Mouse (Mus musculus): Measurements from ENCODE around the gene Pnrc2. TPM values are rescaled to one million over a fixed set of nuclear protein-coding genes. Genes with fewer than 3 reads are reported as not detected.

Gene Pnrc2
- total and polyA plus RNA-seq, 3 experiments = 48.0 to 76.3 (median 49.8) TPM

- Histone ChIP-seq H3K79me2 (ENCODE audit: control insufficient read depth, insufficient read depth, low read length, poor library complexity) (peaks cover 5% of the 10 kb centered on the region), H3K4me3 (ENCODE audit: control insufficient read depth in 1 of 2, insufficient read depth in 1 of 2, low read depth in 2 of 2, low read length in 2 of 2) (no peak overlapping the region), H3K27ac (ENCODE audit: control insufficient read depth, low read depth, low read length) (no peak overlapping the region), H3K4me1 (ENCODE audit: control insufficient read depth in 1 of 2, insufficient read depth in 2 of 2, low read length in 2 of 2) (peaks cover 18 to 35% of the 10 kb centered on the region in 2 experiments), H3K36me3 (ENCODE audit: control insufficient read depth in 1 of 2, insufficient read depth in 2 of 2, low read length in 2 of 2) (peaks cover 0 to 22% of the 10 kb centered on the region in 2 experiments; a peak in 2 of 4 replicates), H3K9ac (ENCODE audit: control insufficient read depth, low read depth, low read length, poor library complexity, severe bottlenecking) (no peak overlapping the region), H3K9me3 (replicated peaks; ENCODE audit: insufficient read depth, low read length) (no peaks in the 10 kb centered on the region), H3K27me3 (ENCODE audit: control insufficient read depth in 1 of 2, insufficient read depth in 2 of 2, low read length in 2 of 2) (no peaks in the 10 kb centered on the region)
- no peak for DNase-seq (ENCODE audit: low read depth, low spot score)
- no peak for TF ChIP-seq POLR2A (IDR thresholded peaks at IDR 0.05; ENCODE audit: control insufficient read depth in 1 of 2, insufficient read depth in 1 of 2, low read depth in 1 of 2, low read length in 2 of 2, poor library complexity in 1 of 2)
- no peak for TF ChIP-seq TAL1 (IDR thresholded peaks at IDR 0.05; ENCODE audit: low read length)
- TF ChIP-seq USF2 (IDR thresholded peaks at IDR 0.05; ENCODE audit: borderline replicate concordance in 1 of 2, insufficient read depth in 1 of 2, low read depth in 1 of 2, low read length in 2 of 2) = no peak
- TF ChIP-seq MYB (IDR thresholded peaks at IDR 0.05; ENCODE audit: low read depth, low read length) = no peak
- no peak for TF ChIP-seq MAZ (IDR thresholded peaks at IDR 0.05; ENCODE audit: low read depth, low read length)
- no peak for TF ChIP-seq USF1 (IDR thresholded peaks at IDR 0.05; ENCODE audit: low read depth, low read length)
- TF ChIP-seq ZMIZ1 (IDR thresholded peaks at IDR 0.05; ENCODE audit: low read depth, low read length) = no peak
- no peak for TF ChIP-seq SIN3A (IDR thresholded peaks at IDR 0.05; ENCODE audit: low read length)
- no peak for TF ChIP-seq BHLHE40 (IDR thresholded peaks at IDR 0.05; ENCODE audit: borderline replicate concordance, low read depth, low read length)
- TF ChIP-seq MAX (IDR thresholded peaks at IDR 0.05; ENCODE audit: low read length) = no peak
- no peak for TF ChIP-seq ETS1 (IDR thresholded peaks at IDR 0.05; ENCODE audit: low read depth, low read length)
- no peak for TF ChIP-seq POLR2AphosphoS5 (IDR thresholded peaks at IDR 0.05; ENCODE audit: borderline replicate concordance, low read depth, low read length)
- TF ChIP-seq E2F4 (IDR thresholded peaks at IDR 0.05; ENCODE audit: borderline replicate concordance, low read depth, low read length) = no peak
- TF ChIP-seq CHD2 (IDR thresholded peaks at IDR 0.05; ENCODE audit: low read length) = no peak
- no peak for TF ChIP-seq GABPA (IDR thresholded peaks at IDR 0.05; ENCODE audit: low read depth, low read length)
Observed at GRCm38 (mm10) chr4:135900008-135900407, 26.4 kb upstream of the Pnrc2 start.

- H3K79me2 ChIP-seq (ENCODE audit: control insufficient read depth, insufficient read depth, low read length, poor library complexity) = peaks cover 5% of the 10 kb centered on the region
- no peak overlapping the region for H3K27ac ChIP-seq (ENCODE audit: control insufficient read depth, low read depth, low read length)
- no peaks in the 10 kb centered on the region for H3K9me3 ChIP-seq (replicated peaks; ENCODE audit: insufficient read depth, low read length)
- H3K36me3 ChIP-seq (ENCODE audit: control insufficient read depth in 1 of 2, insufficient read depth in 2 of 2, low read length in 2 of 2) = peaks cover 0 to 24% of the 10 kb centered on the region in 2 experiments; a peak in 2 of 4 replicates
- no peak for TF ChIP-seq KAT2A (conservative IDR thresholded peaks at IDR 0.05; ENCODE audit: low read depth, low read length)
- TF ChIP-seq CTCF (IDR thresholded peaks at IDR 0.05 in 2 of 3, conservative IDR thresholded peaks at IDR 0.05 in 1 of 3; ENCODE audit: control insufficient read depth in 1 of 3, insufficient read depth in 1 of 3, low read depth in 2 of 3, low read length in 3 of 3, poor library complexity in 1 of 3, severe bottlenecking in 1 of 3) = no peak
- TF ChIP-seq E2F4 (IDR thresholded peaks at IDR 0.05; ENCODE audit: borderline replicate concordance, low read depth, low read length) = no peak
- TF ChIP-seq MAZ (IDR thresholded peaks at IDR 0.05; ENCODE audit: low read depth, low read length) = no peak
- TF ChIP-seq MEF2A (IDR thresholded peaks at IDR 0.05; ENCODE audit: extremely low read depth, insufficient replicate concordance, low read depth, low read length, poor library complexity, severe bottlenecking) = no peak
- no peak for TF ChIP-seq USF1 (IDR thresholded peaks at IDR 0.05; ENCODE audit: low read depth, low read length)
- no peak for TF ChIP-seq POLR2AphosphoS2 (IDR thresholded peaks at IDR 0.05; ENCODE audit: low read length)
- no peak for TF ChIP-seq TAL1 (IDR thresholded peaks at IDR 0.05; ENCODE audit: low read length)
- no peak for TF ChIP-seq SMC3 (IDR thresholded peaks at IDR 0.05; ENCODE audit: low read depth, low read length)
- TF ChIP-seq POLR2A (IDR thresholded peaks at IDR 0.05; ENCODE audit: control insufficient read depth in 1 of 2, insufficient read depth in 1 of 2, low read depth in 1 of 2, low read length in 2 of 2, poor library complexity in 1 of 2) = no peak
- no peak for TF ChIP-seq NELFE (IDR thresholded peaks at IDR 0.05; ENCODE audit: low read depth, low read length)
- no peak for TF ChIP-seq ZNF384 (IDR thresholded peaks at IDR 0.05; ENCODE audit: low read depth, low read length)
- H3K4me1 ChIP-seq (ENCODE audit: control insufficient read depth in 1 of 2, insufficient read depth in 2 of 2, low read length in 2 of 2) = peaks cover 19 to 38% of the 10 kb centered on the region in 2 experiments
- no peak overlapping the region for H3K4me3 ChIP-seq (ENCODE audit: control insufficient read depth in 1 of 2, insufficient read depth in 1 of 2, low read depth in 2 of 2, low read length in 2 of 2)
- DNase-seq (ENCODE audit: low read depth, low spot score) = peak; percentile 20
- H3K27me3 ChIP-seq (ENCODE audit: control insufficient read depth in 1 of 2, insufficient read depth in 2 of 2, low read length in 2 of 2) = no peaks in the 10 kb centered on the region
- no peak overlapping the region for H3K9ac ChIP-seq (ENCODE audit: control insufficient read depth, low read depth, low read length, poor library complexity, severe bottlenecking)
Observed at GRCm38 (mm10) chr4:135899050-135899448, 25.4 kb upstream of the Pnrc2 start.

Data from MEL (cell line).